Mouse (Mus musculus) neural tube, embryonic 12.5 days (tissue): ENCODE data around the gene Iqca. TPM values are rescaled to one million over a fixed set of nuclear protein-coding genes. Genes with fewer than 3 reads are reported as not detected.

ENCODE experiments used
- ATAC-seq: fragments of 200-750 bp; cut with Nextera tagmentation; 2 replicates; pipeline ENCODE4 v1.8.0; 2017; ENCODE audit warnings: low read depth, mild to moderate bottlenecking, moderate TSS enrichment, moderate library complexity; ENCODE audit not compliant: low FRiP score
- H3K27ac ChIP-seq: fragments of 300-500 bp; sonication (generic); 2 replicates; pipeline ENCODE4 v1.5.1; 2016
- H3K27me3 ChIP-seq: fragments of 300-500 bp; sonication (generic); replicated peaks from 2 replicates; pipeline ENCODE4 v1.6.1; 2016; ENCODE audit warnings: mild to moderate bottlenecking
- H3K36me3 ChIP-seq: fragments of 300-500 bp; sonication (generic); 2 replicates; pipeline ENCODE4 v1.6.1; 2016; ENCODE audit warnings: mild to moderate bottlenecking
- H3K4me1 ChIP-seq: fragments of 300-500 bp; sonication (generic); 2 replicates; pipeline ENCODE4 v1.6.1; 2016
- H3K4me2 ChIP-seq: fragments of 300-500 bp; sonication (generic); replicated peaks from 2 replicates; pipeline ENCODE4 v1.6.1; 2016; ENCODE audit warnings: mild to moderate bottlenecking
- H3K4me3 ChIP-seq: fragments of 300-500 bp; sonication (generic); 2 replicates; pipeline ENCODE4 v1.5.1; 2016
- H3K9ac ChIP-seq: fragments of 300-500 bp; sonication (generic); 2 replicates; pipeline ENCODE4 v1.6.1; 2016; ENCODE audit warnings: mild to moderate bottlenecking
- H3K9me3 ChIP-seq: fragments of 300-500 bp; sonication (generic); 2 replicates; pipeline ENCODE4 v1.6.1; 2016; ENCODE audit warnings: mild to moderate bottlenecking
- WGBS: fragments of 180-500 bp; shearing (Covaris S2); methylation state at CpG from one replicate; pipeline ENCODE4 v1.1.7; 2016; 5-methylcytosine and 5-hydroxymethylcytosine counted together
- polyA plus RNA-seq: library from polyadenylated mRNA; unstranded; fragments of >200 nt; fragmentation: Nextera tagmentation; extraction: Ambion mirVana; gene quantifications from 2 replicates; pipeline ENCODE4 v1.2.1, GENCODE M21; 2016

The Iqca gene
- polyA plus RNA-seq, 1 experiment from 2014 or later: 0.13 TPM

GRCm38 (mm10) chr1:90124561-90124960 is 28.6 kb downstream of the Iqca start:
- Histone ChIP-seq H3K4me1 (0 out of 2 replicates have a peak, but pooled peaks cover 1% of the 10 kb centered on the region), H3K9me3 (no peaks in the 10 kb centered on the region), H3K4me2 (no peak overlapping the region), H3K9ac (no peak overlapping the region), H3K27ac (no peak overlapping the region), H3K36me3 (no peaks in the 10 kb centered on the region), H3K4me3 (no peak overlapping the region), H3K27me3 (no peaks in the 10 kb centered on the region)
- ATAC-seq: no peak
- 96% methylated on average over 12 of the region's 12 CpGs for WGBS

GRCm38 (mm10) chr1:90120706-90121105 is 32.5 kb downstream of the Iqca start:
- Histone ChIP-seq H3K4me2 (no peak overlapping the region), H3K27ac (no peak overlapping the region), H3K36me3 (no peaks in the 10 kb centered on the region), H3K27me3 (peaks cover under 1% of the 10 kb centered on the region; the same call in 1 of the 2 replicates), H3K4me1 (0 out of 2 replicates have a peak, but pooled peaks cover 7% of the 10 kb centered on the region), H3K9ac (no peak overlapping the region), H3K9me3 (no peaks in the 10 kb centered on the region), H3K4me3 (no peak overlapping the region)
- ATAC-seq: no peak
- WGBS: 84% methylated on average over 6 of the region's 6 CpGs

GRCm38 (mm10) chr1:90119214-90119613 is 34.0 kb downstream of the Iqca start:
- Histone ChIP-seq H3K36me3 (no peaks in the 10 kb centered on the region), H3K9me3 (no peaks in the 10 kb centered on the region), H3K9ac (no peak overlapping the region), H3K27me3 (peaks cover 5% of the 10 kb centered on the region; the same call in 1 of the 2 replicates), H3K4me2 (no peak overlapping the region), H3K4me3 (no peak overlapping the region), H3K4me1 (0 out of 2 replicates have a peak, but pooled peaks cover 7% of the 10 kb centered on the region), H3K27ac (no peak overlapping the region)
- 22% methylated on average over 12 of the region's 12 CpGs for WGBS
- peak; percentile 41; the same call in 1 of the 2 replicates for ATAC-seq

GRCm38 (mm10) chr1:90117207-90117606 is 36.0 kb downstream of the Iqca start:
- H3K9ac ChIP-seq: no peak overlapping the region
- no peak for ATAC-seq
- no peak overlapping the region for H3K4me3 ChIP-seq
- 0 out of 2 replicates have a peak, but pooled peaks cover 7% of the 10 kb centered on the region for H3K4me1 ChIP-seq
- H3K27ac ChIP-seq: no peak overlapping the region
- no peaks in the 10 kb centered on the region for H3K36me3 ChIP-seq
- no peaks in the 10 kb centered on the region for H3K9me3 ChIP-seq
- H3K4me2 ChIP-seq: no peak overlapping the region
- peaks cover 5% of the 10 kb centered on the region; the same call in 1 of the 2 replicates for H3K27me3 ChIP-seq
- WGBS: 89% methylated on average over 7 of the region's 7 CpGs

GRCm38 (mm10) chr1:90114586-90114985 is 38.6 kb downstream of the Iqca start:
- WGBS: 82% methylated on average over 5 of the region's 5 CpGs
- H3K36me3 ChIP-seq: no peaks in the 10 kb centered on the region
- no peak overlapping the region for H3K27ac ChIP-seq
- no peak overlapping the region for H3K4me2 ChIP-seq
- H3K4me1 ChIP-seq: 0 out of 2 replicates have a peak, but pooled peaks cover 6% of the 10 kb centered on the region
- H3K9me3 ChIP-seq: no peaks in the 10 kb centered on the region
- no peak overlapping the region for H3K4me3 ChIP-seq
- H3K27me3 ChIP-seq: peaks cover 5% of the 10 kb centered on the region; the same call in 1 of the 2 replicates
- ATAC-seq: no peak
- no peak overlapping the region for H3K9ac ChIP-seq

GRCm38 (mm10) chr1:90113655-90114244 is 39.5 kb downstream of the Iqca start:
- Histone ChIP-seq H3K4me3 (no peak overlapping the region), H3K27ac (no peak overlapping the region), H3K9me3 (no peaks in the 10 kb centered on the region), H3K36me3 (no peaks in the 10 kb centered on the region), H3K27me3 (peaks cover 5% of the 10 kb centered on the region; the same call in 1 of the 2 replicates), H3K9ac (no peak overlapping the region), H3K4me2 (no peak overlapping the region), H3K4me1 (no peaks in the 10 kb centered on the region)
- ATAC-seq: no peak
- 88% methylated on average over 6 of the region's 6 CpGs for WGBS

- no peak overlapping the region for H3K9ac ChIP-seq
- no peak overlapping the region for H3K4me2 ChIP-seq
- 90% methylated on average over 2 of the region's 2 CpGs for WGBS
- no peaks in the 10 kb centered on the region for H3K36me3 ChIP-seq
- no peaks in the 10 kb centered on the region for H3K4me1 ChIP-seq
- H3K27me3 ChIP-seq: peaks cover 5% of the 10 kb centered on the region; the same call in 1 of the 2 replicates
- no peak overlapping the region for H3K27ac ChIP-seq
- no peaks in the 10 kb centered on the region for H3K9me3 ChIP-seq
- H3K4me3 ChIP-seq: no peak overlapping the region
- no peak for ATAC-seq
Observed at GRCm38 (mm10) chr1:90112669-90113068, 40.5 kb downstream of the Iqca start.

- 65% methylated on average over 2 of the region's 2 CpGs for WGBS
- H3K9ac ChIP-seq: no peak overlapping the region
- peaks cover 5% of the 10 kb centered on the region; the same call in 1 of the 2 replicates for H3K27me3 ChIP-seq
- no peak overlapping the region for H3K27ac ChIP-seq
- no peaks in the 10 kb centered on the region for H3K4me1 ChIP-seq
- ATAC-seq: no peak
- H3K9me3 ChIP-seq: no peaks in the 10 kb centered on the region
- H3K4me3 ChIP-seq: no peak overlapping the region
- H3K36me3 ChIP-seq: no peaks in the 10 kb centered on the region
- no peak overlapping the region for H3K4me2 ChIP-seq
Observed at GRCm38 (mm10) chr1:90111198-90111839, 41.9 kb downstream of the Iqca start.

- H3K27ac ChIP-seq: no peak overlapping the region
- peaks cover 3% of the 10 kb centered on the region; the same call in 1 of the 2 replicates for H3K9me3 ChIP-seq
- H3K4me1 ChIP-seq: no peaks in the 10 kb centered on the region
- WGBS: 71% methylated on average over 8 of the region's 8 CpGs
- H3K9ac ChIP-seq: no peak overlapping the region
- H3K27me3 ChIP-seq: no peaks in the 10 kb centered on the region
- H3K36me3 ChIP-seq: no peaks in the 10 kb centered on the region
- no peak overlapping the region for H3K4me3 ChIP-seq
- H3K4me2 ChIP-seq: no peak overlapping the region
- no peak for ATAC-seq
Observed at GRCm38 (mm10) chr1:90103896-90104487, 49.2 kb downstream of the Iqca start.

GRCm38 (mm10) chr1:90100360-90101232 is 52.6 kb downstream of the Iqca start:
- Histone ChIP-seq H3K4me1 (no peaks in the 10 kb centered on the region), H3K27me3 (no peaks in the 10 kb centered on the region), H3K4me2 (no peak overlapping the region), H3K9me3 (peaks cover 3% of the 10 kb centered on the region; the same call in 1 of the 2 replicates), H3K27ac (no peak overlapping the region), H3K4me3 (no peak overlapping the region), H3K9ac (no peak overlapping the region), H3K36me3 (no peaks in the 10 kb centered on the region)
- no peak for ATAC-seq
- WGBS: 84% methylated on average over 10 of the region's 10 CpGs

GRCm38 (mm10) chr1:90092816-90093493 is 60.2 kb downstream of the Iqca start:
- Histone ChIP-seq H3K4me2 (no peak overlapping the region), H3K36me3 (no peaks in the 10 kb centered on the region), H3K4me1 (no peaks in the 10 kb centered on the region; the same call in 1 of the 2 replicates), H3K4me3 (no peak overlapping the region), H3K9me3 (no peaks in the 10 kb centered on the region), H3K9ac (no peak overlapping the region), H3K27ac (no peak overlapping the region), H3K27me3 (no peaks in the 10 kb centered on the region)
- WGBS: 82% methylated on average over 10 of the region's 10 CpGs
- ATAC-seq: no peak
